Mouse (Mus musculus): ENCODE measurements around the gene Poln. TPM values are rescaled to one million over a fixed set of nuclear protein-coding genes. Genes with fewer than 3 reads are reported as not detected.

Poln gene
- polyA plus RNA-seq, 1 experiment from 2014 or later = 0.34 TPM

GRCm38 (mm10) chr5:34196423-34196822 lies 27.2 kb upstream of the Poln start:
- no peak for ATAC-seq (replicated peaks; ENCODE audit: low FRiP score)
- Histone ChIP-seq H3K27me3 (no peaks in the 10 kb centered on the region), H3K27ac (no peak overlapping the region), H3K4me2 (no peak overlapping the region), H3K4me1 (no peaks in the 10 kb centered on the region), H3K4me3 (replicated peaks) (no peak overlapping the region), H3K9ac (no peak overlapping the region), H3K9me3 (replicated peaks) (no peaks in the 10 kb centered on the region), H3K36me3 (no peaks in the 10 kb centered on the region)
- WGBS = 78% methylated on average over 7 of the region's 7 CpGs

GRCm38 (mm10) chr5:34195786-34196185 lies 26.5 kb upstream of the Poln start:
- Histone ChIP-seq H3K9ac (no peak overlapping the region), H3K27ac (no peak overlapping the region), H3K4me2 (no peak overlapping the region), H3K9me3 (replicated peaks) (no peaks in the 10 kb centered on the region), H3K4me3 (replicated peaks) (no peak overlapping the region), H3K27me3 (no peaks in the 10 kb centered on the region), H3K4me1 (peaks cover 3% of the 10 kb centered on the region; the same call in 1 of the 2 replicates), H3K36me3 (no peaks in the 10 kb centered on the region)
- 92% methylated on average over 12 of the region's 12 CpGs for WGBS
- ATAC-seq (replicated peaks; ENCODE audit: low FRiP score) = no peak

- Histone ChIP-seq H3K4me1 (peaks cover 5% of the 10 kb centered on the region; the same call in 1 of the 2 replicates), H3K4me3 (replicated peaks) (no peak overlapping the region), H3K27me3 (no peaks in the 10 kb centered on the region), H3K9me3 (replicated peaks) (no peaks in the 10 kb centered on the region), H3K27ac (no peak overlapping the region), H3K4me2 (no peak overlapping the region), H3K36me3 (no peaks in the 10 kb centered on the region), H3K9ac (no peak overlapping the region)
- WGBS = 86% methylated on average over 6 of the region's 6 CpGs
- no peak for ATAC-seq (replicated peaks; ENCODE audit: low FRiP score)
Measured at GRCm38 (mm10) chr5:34194975-34195662, 25.9 kb upstream of the Poln start.

DNA sequence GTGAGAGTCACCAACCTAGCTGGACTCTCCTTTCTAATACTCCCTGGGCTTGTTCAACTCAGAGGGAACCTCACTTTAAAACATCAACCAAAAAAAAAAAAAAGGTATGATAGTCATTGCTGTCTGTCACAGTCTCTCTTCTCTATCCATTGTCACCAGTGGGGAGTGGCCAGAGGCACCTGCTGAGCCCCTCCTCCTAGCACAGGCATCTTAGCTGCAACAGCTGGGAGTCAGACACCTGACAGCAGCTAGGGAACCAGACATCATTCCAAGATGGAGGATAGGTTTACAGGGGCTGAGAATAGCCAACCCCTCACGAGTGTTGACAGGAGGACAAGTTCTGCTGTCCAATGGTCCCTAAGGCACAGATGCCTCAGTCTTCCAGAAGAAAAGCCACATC lies 25.2 kb upstream of the Poln start:
- no peaks in the 10 kb centered on the region for H3K27me3 ChIP-seq
- no peak for ATAC-seq (replicated peaks; ENCODE audit: low FRiP score)
- H3K27ac ChIP-seq = no peak overlapping the region
- H3K4me2 ChIP-seq = no peak overlapping the region
- WGBS = 63% methylated on average over 1 of the region's 1 CpGs
- no peak overlapping the region for H3K4me3 ChIP-seq (replicated peaks)
- H3K4me1 ChIP-seq = peaks cover 5% of the 10 kb centered on the region; the same call in 1 of the 2 replicates
- H3K36me3 ChIP-seq = no peaks in the 10 kb centered on the region
- H3K9me3 ChIP-seq (replicated peaks) = no peaks in the 10 kb centered on the region
- H3K9ac ChIP-seq = no peak overlapping the region

DNA sequence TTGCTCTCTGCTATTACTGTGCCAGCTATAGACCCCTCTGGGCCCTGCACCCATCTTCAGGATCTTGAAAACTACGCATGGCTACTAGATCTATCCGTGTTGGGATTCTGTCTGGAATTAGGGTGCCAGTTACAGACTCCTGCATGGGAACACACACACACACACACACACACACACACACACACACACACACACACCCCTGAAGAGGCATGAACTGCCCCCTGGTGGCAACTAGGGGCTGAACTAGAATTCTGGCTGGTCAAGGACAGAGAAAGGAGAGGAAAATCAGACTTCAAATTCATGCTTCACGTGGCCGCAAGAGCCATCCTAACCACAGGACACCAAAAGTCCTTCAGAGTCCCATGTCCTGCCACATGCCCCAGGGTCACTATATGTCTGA lies 22.6 kb upstream of the Poln start:
- Histone ChIP-seq H3K4me1 (peaks cover 16% of the 10 kb centered on the region), H3K9me3 (replicated peaks) (no peaks in the 10 kb centered on the region), H3K9ac (no peak overlapping the region), H3K4me3 (replicated peaks) (no peak overlapping the region), H3K27me3 (no peaks in the 10 kb centered on the region), H3K36me3 (no peaks in the 10 kb centered on the region), H3K4me2 (no peak overlapping the region), H3K27ac (no peak overlapping the region)
- 79% methylated on average over 4 of the region's 4 CpGs for WGBS
- no peak for ATAC-seq (replicated peaks; ENCODE audit: low FRiP score)

DNA sequence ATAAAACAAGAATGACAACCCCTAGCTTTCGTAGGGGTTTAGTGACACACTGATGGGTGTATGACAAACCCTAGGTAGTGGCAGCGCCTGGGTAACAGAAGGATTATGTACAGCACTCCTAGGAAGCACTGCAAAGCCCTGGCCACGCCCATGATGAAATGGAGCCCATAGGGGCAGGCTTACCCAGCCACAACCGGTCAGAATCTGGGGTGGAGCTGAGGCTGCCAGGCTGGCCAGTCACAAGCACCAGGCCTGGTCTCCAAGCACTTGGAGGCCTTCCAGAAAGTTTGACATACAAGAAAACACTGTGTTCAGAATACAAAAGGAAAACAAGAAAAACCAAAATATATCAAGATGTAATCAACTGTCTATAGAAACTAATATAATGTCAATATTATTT lies 21.8 kb upstream of the Poln start:
- H3K4me1 ChIP-seq = peaks cover 23% of the 10 kb centered on the region
- H3K27ac ChIP-seq = no peak overlapping the region
- no peak overlapping the region for H3K4me3 ChIP-seq (replicated peaks)
- H3K9ac ChIP-seq = no peak overlapping the region
- WGBS = 51% methylated on average over 4 of the region's 4 CpGs
- ATAC-seq (replicated peaks; ENCODE audit: low FRiP score) = no peak
- H3K36me3 ChIP-seq = no peaks in the 10 kb centered on the region
- no peaks in the 10 kb centered on the region for H3K27me3 ChIP-seq
- H3K4me2 ChIP-seq = no peak overlapping the region
- no peaks in the 10 kb centered on the region for H3K9me3 ChIP-seq (replicated peaks)

DNA sequence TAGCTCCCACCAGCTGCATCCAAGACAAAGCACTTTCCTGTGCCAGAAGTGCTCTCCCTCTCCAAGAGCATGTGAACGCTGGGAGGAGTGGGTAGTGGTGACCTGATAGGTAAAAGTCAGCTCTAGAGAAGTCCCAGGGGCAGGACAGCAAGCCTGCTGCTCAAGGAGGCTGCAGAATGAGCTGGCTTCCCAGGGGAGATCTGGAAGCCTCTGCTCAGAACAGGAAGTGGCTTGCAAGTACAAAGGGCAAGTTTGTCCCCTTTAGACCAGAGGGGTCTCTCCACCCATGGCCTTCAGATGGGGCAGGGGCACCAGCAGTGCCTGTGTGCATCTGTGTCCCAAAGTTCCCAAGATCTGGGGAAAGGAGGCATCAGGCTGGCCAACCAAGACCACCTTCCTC lies 20.3 kb upstream of the Poln start:
- 71% methylated on average over 1 of the region's 1 CpGs for WGBS
- no peak overlapping the region for H3K27ac ChIP-seq
- no peaks in the 10 kb centered on the region for H3K27me3 ChIP-seq
- ATAC-seq (replicated peaks; ENCODE audit: low FRiP score) = no peak
- H3K36me3 ChIP-seq = 0 out of 2 replicates have a peak, but pooled peaks cover 4% of the 10 kb centered on the region
- H3K9me3 ChIP-seq (replicated peaks) = no peaks in the 10 kb centered on the region
- no peak overlapping the region for H3K4me3 ChIP-seq (replicated peaks)
- no peak overlapping the region for H3K4me2 ChIP-seq
- H3K4me1 ChIP-seq = peaks cover 38% of the 10 kb centered on the region
- H3K9ac ChIP-seq = no peak overlapping the region

- ATAC-seq (replicated peaks; ENCODE audit: low FRiP score) = no peak
- H3K27ac ChIP-seq = peak overlapping the region; percentile 92; the same call in 1 of the 2 replicates
- no peaks in the 10 kb centered on the region for H3K9me3 ChIP-seq (replicated peaks)
- 66% methylated on average over 2 of the region's 2 CpGs for WGBS
- H3K4me1 ChIP-seq = peaks cover 43% of the 10 kb centered on the region
- H3K27me3 ChIP-seq = no peaks in the 10 kb centered on the region
- H3K9ac ChIP-seq = no peak overlapping the region
- H3K4me2 ChIP-seq = peak overlapping the region; percentile 65
- H3K4me3 ChIP-seq (replicated peaks) = peak overlapping the region; percentile 67; the same call in 1 of the 2 replicates
- H3K36me3 ChIP-seq = 0 out of 2 replicates have a peak, but pooled peaks cover 10% of the 10 kb centered on the region
Measured at GRCm38 (mm10) chr5:34188856-34189255, 19.6 kb upstream of the Poln start.

GRCm38 (mm10) chr5:34187601-34188316 lies 18.5 kb upstream of the Poln start, which contains the start of gene Mxd4:
Gene Mxd4, minus strand, starts transcription at chr5:34187720.
- Histone ChIP-seq H3K9me3 (replicated peaks) (no peaks in the 10 kb centered on the region), H3K36me3 (peaks cover 11% of the 10 kb centered on the region; the same call in 1 of the 2 replicates), H3K27me3 (no peaks in the 10 kb centered on the region), H3K9ac (peak within 1 kb of the TSS; percentile 67), H3K4me3 (replicated peaks) (peak within 1 kb of the TSS; percentile 67), H3K4me2 (peak within 1 kb of the TSS; percentile 65), H3K27ac (peak within 1 kb of the TSS; percentile 92), H3K4me1 (peaks cover 54% of the 10 kb centered on the region)
- WGBS = under 1% methylated on average over 60 of the region's 60 CpGs
- ATAC-seq (replicated peaks; ENCODE audit: low FRiP score) = peak; percentile 98

DNA sequence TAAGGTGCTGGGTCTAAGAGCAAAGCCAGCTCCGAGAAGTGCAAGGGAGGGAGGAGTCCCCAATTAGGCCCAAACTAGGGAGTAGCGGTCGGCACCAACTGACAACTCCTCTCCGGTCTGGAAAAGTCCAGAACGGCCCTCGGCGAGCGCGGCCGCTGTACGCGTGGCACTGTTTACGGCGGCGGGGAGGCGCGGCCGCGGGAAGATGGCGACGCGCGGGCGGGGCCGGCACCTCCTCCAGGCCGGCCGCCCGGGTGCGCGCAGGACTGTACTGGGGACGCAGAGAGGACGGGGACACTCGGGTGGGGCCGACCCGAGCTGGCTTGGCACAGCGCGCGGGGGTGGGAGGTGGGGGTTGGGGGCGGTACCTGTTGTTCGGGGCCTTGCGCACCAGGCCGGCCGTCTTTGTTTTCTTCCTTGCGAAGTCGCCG lies 17.7 kb upstream of the Poln start:
- H3K36me3 ChIP-seq = peaks cover 19% of the 10 kb centered on the region
- H3K4me1 ChIP-seq = peaks cover 57% of the 10 kb centered on the region
- no peaks in the 10 kb centered on the region for H3K9me3 ChIP-seq (replicated peaks)
- under 1% methylated on average over 46 of the region's 46 CpGs for WGBS
- ATAC-seq (replicated peaks; ENCODE audit: low FRiP score) = peak; percentile 10
- no peaks in the 10 kb centered on the region for H3K27me3 ChIP-seq
- peak overlapping the region; percentile 67 for H3K9ac ChIP-seq
- peak overlapping the region; percentile 67 for H3K4me3 ChIP-seq (replicated peaks)
- H3K4me2 ChIP-seq = peak overlapping the region; percentile 65
- peak overlapping the region; percentile 91 for H3K27ac ChIP-seq

- Histone ChIP-seq H3K27ac (peak overlapping the region; percentile 91), H3K4me2 (peak overlapping the region; percentile 65), H3K9ac (peak overlapping the region; percentile 67), H3K27me3 (no peaks in the 10 kb centered on the region), H3K4me1 (peaks cover 57% of the 10 kb centered on the region), H3K36me3 (peaks cover 24% of the 10 kb centered on the region), H3K9me3 (replicated peaks) (no peaks in the 10 kb centered on the region), H3K4me3 (replicated peaks) (peak overlapping the region; percentile 67)
- ATAC-seq (replicated peaks; ENCODE audit: low FRiP score) = no peak
- WGBS = 45% methylated on average over 2 of the region's 2 CpGs
Measured at GRCm38 (mm10) chr5:34186391-34186790, 17.1 kb upstream of the Poln start.

GRCm38 (mm10) chr5:34185791-34186190 lies 16.5 kb upstream of the Poln start:
- peak overlapping the region; percentile 67 for H3K9ac ChIP-seq
- peak overlapping the region; percentile 67 for H3K4me3 ChIP-seq (replicated peaks)
- H3K4me1 ChIP-seq = peaks cover 54% of the 10 kb centered on the region
- no peaks in the 10 kb centered on the region for H3K27me3 ChIP-seq
- no peak for ATAC-seq (replicated peaks; ENCODE audit: low FRiP score)
- H3K9me3 ChIP-seq (replicated peaks) = no peaks in the 10 kb centered on the region
- peaks cover 30% of the 10 kb centered on the region for H3K36me3 ChIP-seq
- H3K4me2 ChIP-seq = peak overlapping the region; percentile 65
- H3K27ac ChIP-seq = no peak overlapping the region

All from kidney, embryonic 15.5 days (tissue).